Mouse (Mus musculus) embryonic facial prominence, embryonic 14.5 days (tissue): ENCODE data around the gene Rilp. TPM values are rescaled to one million over a fixed set of nuclear protein-coding genes. Genes with fewer than 3 reads are reported as not detected.

Source experiments
- microRNA counts: library from miRNA; unstranded; fragments of <30 nt; microRNA quantifications from one replicate; lab custom pipeline; 2017
- microRNA-seq: library from miRNA; unstranded; fragments of <30 nt; microRNA quantifications from one replicate; pipeline ENCODE4, GENCODE M21; 2016; ENCODE audit warnings: borderline number of aligned reads
- polyA plus RNA-seq: library from polyadenylated mRNA; unstranded; fragments of >200 nt; fragmentation: Nextera tagmentation; extraction: Ambion mirVana; gene quantifications from 2 replicates; pipeline ENCODE4 v1.2.1, GENCODE M21; 2014

Gene Rilp
- polyA plus RNA-seq, 1 experiment from 2014 or later, result 0.70 TPM

MicroRNAs encoded within 50 kb of the gene (microRNA counts, 519-probe panel; counts per million panel counts)
- 3,898 counts per million, percentile 91 among the panel's probes with 10 or more counts for microRNA mmu-miR-22 (lab: Ali Mortazavi, UCI)

Small RNA genes lying within 50 kb of the gene (microRNA-seq; reads per million reads assigned to microRNA genes)
- gene Mir22, result 11,767 reads per million, percentile 95 among the genes with 10 or more reads in this experiment
- not detected for gene Mir3971

Other genes with a start within 250 kb of the Rilp start
- 85.0 and 85.8 TPM in 2 replicates for gene Rpa1, start 161.8 kb upstream of the Rilp start, polyA plus RNA-seq
- 7.8 and 10.2 TPM in 2 replicates for gene Smyd4, start 161.7 kb upstream of the Rilp start, polyA plus RNA-seq
- gene Serpinf1, start 87.4 kb upstream of the Rilp start, polyA plus RNA-seq, result 354 and 373 TPM in 2 replicates
- gene Serpinf2, start 70.5 kb upstream of the Rilp start, polyA plus RNA-seq, result not detected in 2 replicates
- gene Wdr81, start 55.4 kb upstream of the Rilp start, polyA plus RNA-seq, result 5.7 and 7.0 TPM in 2 replicates
- 19.1 and 22.7 TPM in 2 replicates for gene Tlcd2, start 48.4 kb upstream of the Rilp start, polyA plus RNA-seq
- gene Prpf8, start 23.3 kb upstream of the Rilp start, polyA plus RNA-seq, result 76.6 and 83.5 TPM in 2 replicates
- 6.9 and 7.2 TPM in 2 replicates for gene Scarf1, start 3.4 kb downstream of the Rilp start, polyA plus RNA-seq
- gene Slc43a2, start 21.6 kb downstream of the Rilp start, polyA plus RNA-seq, result 4.3 and 5.3 TPM in 2 replicates
- gene Pitpna, start 78.0 kb downstream of the Rilp start, polyA plus RNA-seq, result 81.7 and 86.3 TPM in 2 replicates
- 23.7 and 29.2 TPM in 2 replicates for gene Inpp5k, start 120.9 kb downstream of the Rilp start, polyA plus RNA-seq
- gene Myo1c, start 140.4 kb downstream of the Rilp start, polyA plus RNA-seq, result 45.5 and 49.7 TPM in 2 replicates
- gene Crk, start 169.2 kb downstream of the Rilp start, polyA plus RNA-seq, result 106 TPM in 2 replicates
- 788 and 838 TPM in 2 replicates for gene Ywhae, start 222.8 kb downstream of the Rilp start, polyA plus RNA-seq